10 mouse cellular contexts compared by ENCODE assay signal in genomic region chr6:148588971-148589370, GRCm38 (mm10).
"Had no signal": no experiment of that assay in that cellular context is flagged by ENCODE, and none has a peak within 500 bp of the region (broad histone marks: within the 10 kb centered on the region; RNA-seq: fewer than 3 reads in every experiment).

No protein-coding gene starts in this region.

- DNase-seq: kidney, postnatal 14 days; right cerebral cortex, postnatal 14 days; thymus, adult 2 months; thymus, postnatal 25 days had no signal

- H3K27me3 ChIP-seq: kidney, embryonic 15.5 days; limb, embryonic 15.5 days; midbrain, embryonic 12.5 days; neural tube, embryonic 13.5 days; stomach, embryonic 15.5 days had no signal

- H3K36me3 ChIP-seq: kidney, embryonic 15.5 days; limb, embryonic 15.5 days; liver, embryonic 12.5 days; midbrain, embryonic 12.5 days; neural tube, embryonic 13.5 days; stomach, embryonic 15.5 days had no signal

- H3K4me2 ChIP-seq: kidney, embryonic 15.5 days; limb, embryonic 15.5 days; liver, embryonic 12.5 days; midbrain, embryonic 12.5 days; neural tube, embryonic 13.5 days; stomach, embryonic 15.5 days had no signal

- H3K9ac ChIP-seq: kidney, embryonic 15.5 days; limb, embryonic 15.5 days; liver, embryonic 12.5 days; midbrain, embryonic 12.5 days; neural tube, embryonic 13.5 days; stomach, embryonic 15.5 days had no signal

- H3K9me3 ChIP-seq: kidney, embryonic 15.5 days; limb, embryonic 15.5 days; liver, embryonic 12.5 days; midbrain, embryonic 12.5 days; neural tube, embryonic 13.5 days; stomach, embryonic 15.5 days had no signal

- ATAC-seq: liver, embryonic 12.5 days had no signal

- H3K4me1 ChIP-seq: kidney, embryonic 15.5 days; limb, embryonic 15.5 days; midbrain, embryonic 12.5 days; neural tube, embryonic 13.5 days; stomach, embryonic 15.5 days had no signal

- H3K27ac ChIP-seq: kidney, embryonic 15.5 days; limb, embryonic 15.5 days; liver, embryonic 12.5 days; midbrain, embryonic 12.5 days; neural tube, embryonic 13.5 days; stomach, embryonic 15.5 days had no signal

- H3K4me3 ChIP-seq: kidney, embryonic 15.5 days; limb, embryonic 15.5 days; liver, embryonic 12.5 days; midbrain, embryonic 12.5 days; neural tube, embryonic 13.5 days; stomach, embryonic 15.5 days had no signal
